Mouse (Mus musculus) E14TG2a.4 (cell line): Measurements from ENCODE around the gene Amh.

Experiments
- H3K27me3 ChIP-seq: 2 replicates; pipeline ENCODE4 v1.6.1; 2014; ENCODE audit warnings: low read length, control low read depth; ENCODE audit not compliant: insufficient read depth
- H3K36me3 ChIP-seq: 2 replicates; pipeline ENCODE4 v1.6.1; 2014; ENCODE audit warnings: low read length, control low read depth; ENCODE audit not compliant: insufficient read depth
- H3K4me1 ChIP-seq: replicated peaks from 2 replicates; pipeline ENCODE4 v1.6.1; 2014; ENCODE audit warnings: low read depth, low read length, control low read depth
- H3K4me3 ChIP-seq: replicated peaks from 2 replicates; pipeline ENCODE4 v1.5.1; 2014; ENCODE audit warnings: mild to moderate bottlenecking, low read length
- H3K9me3 ChIP-seq: 2 replicates; pipeline ENCODE4 v1.6.1; 2014; ENCODE audit warnings: low read length, control low read depth
- CTCF ChIP-seq: conservative IDR thresholded peaks from 2 replicates; pipeline ENCODE4 v1.5.1; 2014; ENCODE audit warnings: low read length
- NANOG ChIP-seq: IDR thresholded peaks from 2 replicates; pipeline ENCODE4 v1.6.1; 2014; ENCODE audit warnings: borderline replicate concordance, low read length, mixed read lengths
- POU5F1 ChIP-seq: IDR thresholded peaks from 2 replicates; pipeline ENCODE4 v1.6.1; 2014; ENCODE audit warnings: low read length, borderline replicate concordance

Gene Amh

DNA sequence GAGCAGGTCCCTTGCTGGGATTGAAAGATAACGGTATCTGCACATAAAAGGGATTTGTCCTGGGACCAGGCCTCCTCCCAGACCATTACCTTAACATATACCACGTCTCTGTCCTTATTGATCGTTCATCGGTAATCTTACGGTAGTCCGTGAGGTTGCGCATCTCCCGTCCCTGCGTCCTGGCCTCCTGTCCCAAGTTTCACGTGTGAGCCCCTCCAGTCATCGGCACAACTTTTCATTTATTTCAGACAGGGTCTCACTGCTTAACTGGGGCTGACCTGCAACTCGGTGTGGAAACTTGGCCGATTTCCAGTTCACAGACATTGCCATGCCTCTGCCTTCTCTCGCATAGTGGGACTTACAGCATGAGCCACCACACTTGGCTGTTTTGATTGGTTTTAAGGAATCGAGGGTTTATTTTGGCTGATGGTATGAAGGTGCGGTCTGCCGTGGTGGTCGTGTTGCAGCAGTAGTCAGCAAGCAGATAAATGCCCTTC, 5.9 kb upstream of the Amh start:
- H3K4me3 ChIP-seq: peak overlapping the region; percentile 90
- H3K4me1 ChIP-seq: peaks cover 83% of the 10 kb centered on the region
- no peaks in the 10 kb centered on the region for H3K27me3 ChIP-seq
- no peaks in the 10 kb centered on the region for H3K9me3 ChIP-seq
- peaks cover 79% of the 10 kb centered on the region for H3K36me3 ChIP-seq
- TF ChIP-seq POU5F1: no peak
- no peak for TF ChIP-seq CTCF
- no peak for TF ChIP-seq NANOG

- Histone ChIP-seq H3K4me1 (peaks cover 77% of the 10 kb centered on the region), H3K4me3 (peak overlapping the region; percentile 17; the same call in 1 of the 2 replicates), H3K36me3 (peaks cover 60% of the 10 kb centered on the region), H3K9me3 (no peaks in the 10 kb centered on the region), H3K27me3 (peaks cover 8% of the 10 kb centered on the region)
- no peak for TF ChIP-seq CTCF
- no peak for TF ChIP-seq POU5F1
- TF ChIP-seq NANOG: no peak
These were observed 2.7 kb upstream of the Amh start for GRCm38 (mm10) chr10:80802204-80802912.

DNA sequence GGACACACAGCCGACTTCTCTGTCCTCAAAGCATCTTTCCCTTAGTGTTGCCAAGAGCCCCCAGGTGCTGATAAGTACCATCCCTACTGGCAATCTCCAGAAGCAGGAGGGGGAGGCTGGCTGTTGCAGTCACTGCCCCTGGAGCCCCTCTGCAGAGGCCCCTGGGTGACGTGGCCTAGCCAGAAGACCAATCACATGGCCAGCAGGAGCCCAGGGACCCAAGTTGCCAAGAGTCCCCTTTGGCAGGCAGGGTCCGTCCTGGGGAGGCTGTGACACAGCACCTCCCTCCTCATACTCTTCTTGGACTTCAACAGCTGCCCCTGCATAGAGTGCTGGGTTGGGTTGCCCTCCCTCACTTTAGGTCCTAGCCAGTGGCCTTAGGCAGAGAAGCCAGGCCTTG, 2.0 kb upstream of the Amh start:
- TF ChIP-seq POU5F1 (no peak), CTCF (no peak), NANOG (no peak)
- Histone ChIP-seq H3K9me3 (no peaks in the 10 kb centered on the region), H3K4me1 (peaks cover 81% of the 10 kb centered on the region), H3K27me3 (peaks cover 8% of the 10 kb centered on the region), H3K36me3 (peaks cover 59% of the 10 kb centered on the region), H3K4me3 (no peak overlapping the region)

GRCm38 (mm10) chr10:80804340-80804739, 703 bp upstream of the Amh start:
- Histone ChIP-seq H3K9me3 (no peaks in the 10 kb centered on the region), H3K4me3 (no peak overlapping the region), H3K36me3 (peaks cover 59% of the 10 kb centered on the region), H3K4me1 (peaks cover 93% of the 10 kb centered on the region), H3K27me3 (peaks cover 21% of the 10 kb centered on the region)
- TF ChIP-seq POU5F1: no peak
- TF ChIP-seq CTCF: no peak
- TF ChIP-seq NANOG: no peak

DNA sequence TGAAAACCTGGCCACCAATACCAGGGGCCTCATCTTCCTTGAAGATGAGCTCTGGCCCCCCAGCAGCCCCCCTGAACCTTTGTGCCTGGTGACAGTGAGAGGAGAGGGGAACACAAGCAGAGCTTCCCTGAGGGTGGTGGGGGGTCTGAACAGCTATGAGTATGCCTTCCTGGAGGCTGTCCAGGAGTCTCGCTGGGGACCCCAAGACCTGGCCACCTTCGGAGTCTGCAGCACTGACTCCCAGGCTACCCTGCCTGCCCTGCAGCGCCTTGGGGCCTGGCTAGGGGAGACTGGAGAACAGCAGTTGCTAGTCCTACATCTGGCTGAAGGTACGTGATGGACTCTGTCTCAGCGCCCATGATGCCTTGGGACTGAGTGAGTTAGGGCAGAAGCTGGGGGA, 279 bp downstream of the Amh start:
- Histone ChIP-seq H3K4me3 (no peak overlapping the region), H3K27me3 (peaks cover 30% of the 10 kb centered on the region), H3K4me1 (peaks cover 93% of the 10 kb centered on the region), H3K9me3 (no peaks in the 10 kb centered on the region), H3K36me3 (peaks cover 51% of the 10 kb centered on the region)
- TF ChIP-seq NANOG (no peak), CTCF (no peak), POU5F1 (no peak)

DNA sequence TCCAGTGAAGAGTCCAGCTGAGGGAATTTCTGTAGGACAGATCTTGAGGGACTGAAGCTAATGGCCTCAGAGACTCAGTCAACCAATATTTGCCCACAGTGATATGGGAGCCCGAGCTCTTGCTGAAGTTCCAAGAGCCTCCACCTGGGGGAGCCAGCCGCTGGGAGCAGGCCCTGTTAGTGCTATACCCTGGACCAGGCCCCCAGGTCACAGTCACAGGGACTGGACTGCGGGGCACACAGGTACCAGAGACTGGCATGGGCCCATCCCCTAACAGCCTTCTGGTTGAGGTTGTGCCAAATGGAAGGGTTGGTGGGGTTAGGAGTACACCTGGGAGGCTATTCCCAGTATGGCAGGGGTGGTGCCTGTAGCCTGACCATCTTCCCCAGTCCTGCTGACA, 882 bp downstream of the Amh start:
- Histone ChIP-seq H3K4me3 (peak overlapping the region; percentile 84), H3K4me1 (peaks cover 91% of the 10 kb centered on the region), H3K36me3 (peaks cover 45% of the 10 kb centered on the region), H3K9me3 (no peaks in the 10 kb centered on the region), H3K27me3 (peaks cover 35% of the 10 kb centered on the region)
- TF ChIP-seq POU5F1: no peak
- peak; percentile 98 for TF ChIP-seq CTCF
- TF ChIP-seq NANOG: no peak

GRCm38 (mm10) chr10:80806341-80807056, 1.5 kb downstream of the Amh start:
- H3K36me3 ChIP-seq: peaks cover 39% of the 10 kb centered on the region
- TF ChIP-seq NANOG (no peak), POU5F1 (no peak), CTCF (no peak)
- H3K9me3 ChIP-seq: no peaks in the 10 kb centered on the region
- H3K27me3 ChIP-seq: peaks cover 39% of the 10 kb centered on the region
- H3K4me1 ChIP-seq: peaks cover 85% of the 10 kb centered on the region
- H3K4me3 ChIP-seq: peak overlapping the region; percentile 84

- Histone ChIP-seq H3K4me1 (peaks cover 79% of the 10 kb centered on the region), H3K9me3 (no peaks in the 10 kb centered on the region), H3K27me3 (peaks cover 45% of the 10 kb centered on the region), H3K36me3 (peaks cover 33% of the 10 kb centered on the region), H3K4me3 (peak overlapping the region; percentile 84)
- no peak for TF ChIP-seq POU5F1
- TF ChIP-seq NANOG: no peak
- no peak for TF ChIP-seq CTCF
These were observed 2.1 kb downstream of the Amh start for GRCm38 (mm10) chr10:80807057-80807627.
